Mouse (Mus musculus) small intestine, adult 2 months (tissue): Measurements from ENCODE around the gene Il11.

ENCODE experiments used
- CTCF ChIP-seq: fragments of 200-500 bp; IDR thresholded peaks from 2 replicates; pipeline ENCODE4 v1.5.1; 2012; ENCODE audit warnings: low read depth, mild to moderate bottlenecking, control low read depth, inconsistent platforms, low read length, moderate library complexity, mixed read lengths; ENCODE audit not compliant: insufficient replicate concordance, insufficient read length; ENCODE audit errors: extremely low read depth
- POLR2A ChIP-seq: fragments of 200-500 bp; IDR thresholded peaks from 2 replicates; pipeline ENCODE4 v1.6.1; 2012; ENCODE audit warnings: low read depth, mild to moderate bottlenecking, control low read depth, inconsistent platforms, low read length, moderate library complexity

DNA sequence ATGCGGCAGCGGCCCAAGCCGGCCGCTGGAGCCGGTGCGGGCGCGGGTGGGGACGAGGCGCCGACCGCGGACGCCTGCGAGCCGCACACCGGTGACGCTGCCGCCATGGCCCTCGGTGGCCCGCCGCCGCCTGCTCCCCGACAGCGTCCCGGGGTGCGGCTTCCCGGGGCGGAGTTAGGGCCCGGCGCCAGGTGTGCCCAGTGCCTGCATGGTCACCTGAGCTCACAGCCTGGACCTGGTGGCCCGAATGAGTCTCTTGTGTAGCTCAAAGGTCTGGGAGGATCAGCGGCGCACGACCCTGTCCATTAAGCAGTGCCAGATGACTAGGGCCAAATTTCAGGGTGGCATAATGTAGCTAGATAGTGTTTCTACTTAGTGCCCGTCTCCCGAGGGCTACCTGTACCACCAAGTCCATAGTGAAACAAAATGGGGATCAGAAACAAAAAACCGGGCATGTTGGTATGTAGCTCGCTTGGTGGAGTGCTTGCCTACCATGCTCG, 6.8 kb upstream of the Il11 start, which contains the start of gene Tmem238:
- no peak; the same call in none of the 2 replicates for TF ChIP-seq POLR2A
- no peak for TF ChIP-seq CTCF
